Mouse (Mus musculus): ENCODE data around the gene Nfix. TPM values are rescaled to one million over a fixed set of nuclear protein-coding genes. Genes with fewer than 3 reads are reported as not detected.

The Nfix gene
- polyA plus RNA-seq, 1 experiment, result 1.2 TPM

GRCm38 (mm10) chr8:84743517-84744420 lies 56.4 kb downstream of the Nfix start:
- no peak overlapping the region for H3K9ac ChIP-seq (ENCODE audit: low read depth, poor library complexity, severe bottlenecking)
- TF ChIP-seq CTCF (IDR thresholded peaks at IDR 0.05; ENCODE audit: low read depth, low read length), result no peak
- TF ChIP-seq EP300 (IDR thresholded peaks at IDR 0.05; ENCODE audit: insufficient read depth, low read depth, low read length), result no peak
- no peak for TF ChIP-seq POLR2A (IDR thresholded peaks at IDR 0.05; ENCODE audit: insufficient read depth, low read length)
- H3K9me3 ChIP-seq (replicated peaks; ENCODE audit: control insufficient read depth, insufficient read depth, low read length, poor library complexity, severe bottlenecking), result no peaks in the 10 kb centered on the region
- no peak overlapping the region for H3K27ac ChIP-seq (ENCODE audit: insufficient read depth, low read length)
- no peak overlapping the region for H3K4me3 ChIP-seq (ENCODE audit: low read depth, low read length)
- peaks cover 8% of the 10 kb centered on the region for H3K4me1 ChIP-seq (ENCODE audit: control insufficient read depth, insufficient read depth, low read length)
- no peaks in the 10 kb centered on the region for H3K36me3 ChIP-seq (ENCODE audit: control insufficient read depth, insufficient read depth, low read length, poor library complexity, severe bottlenecking)
- no peaks in the 10 kb centered on the region for H3K27me3 ChIP-seq (ENCODE audit: control insufficient read depth, insufficient read depth, low read length, poor library complexity, severe bottlenecking)

- H3K9me3 ChIP-seq (replicated peaks; ENCODE audit: control insufficient read depth, insufficient read depth, low read length, poor library complexity, severe bottlenecking), result no peaks in the 10 kb centered on the region
- H3K9ac ChIP-seq (ENCODE audit: low read depth, poor library complexity, severe bottlenecking), result peak overlapping the region; percentile 40
- peaks cover 8% of the 10 kb centered on the region for H3K4me1 ChIP-seq (ENCODE audit: control insufficient read depth, insufficient read depth, low read length)
- peak overlapping the region; percentile 19 for H3K4me3 ChIP-seq (ENCODE audit: low read depth, low read length)
- no peaks in the 10 kb centered on the region for H3K36me3 ChIP-seq (ENCODE audit: control insufficient read depth, insufficient read depth, low read length, poor library complexity, severe bottlenecking)
- no peaks in the 10 kb centered on the region for H3K27me3 ChIP-seq (ENCODE audit: control insufficient read depth, insufficient read depth, low read length, poor library complexity, severe bottlenecking)
- H3K27ac ChIP-seq (ENCODE audit: insufficient read depth, low read length), result no peak overlapping the region
- TF ChIP-seq POLR2A (IDR thresholded peaks at IDR 0.05; ENCODE audit: insufficient read depth, low read length) (no peak), EP300 (IDR thresholded peaks at IDR 0.05; ENCODE audit: insufficient read depth, low read depth, low read length) (no peak), CTCF (IDR thresholded peaks at IDR 0.05; ENCODE audit: low read depth, low read length) (no peak)
Measured at GRCm38 (mm10) chr8:84743054-84743415, 57.1 kb downstream of the Nfix start.

- peaks cover 8% of the 10 kb centered on the region for H3K4me1 ChIP-seq (ENCODE audit: control insufficient read depth, insufficient read depth, low read length)
- no peaks in the 10 kb centered on the region for H3K27me3 ChIP-seq (ENCODE audit: control insufficient read depth, insufficient read depth, low read length, poor library complexity, severe bottlenecking)
- H3K36me3 ChIP-seq (ENCODE audit: control insufficient read depth, insufficient read depth, low read length, poor library complexity, severe bottlenecking), result no peaks in the 10 kb centered on the region
- H3K9me3 ChIP-seq (replicated peaks; ENCODE audit: control insufficient read depth, insufficient read depth, low read length, poor library complexity, severe bottlenecking), result no peaks in the 10 kb centered on the region
- TF ChIP-seq EP300 (IDR thresholded peaks at IDR 0.05; ENCODE audit: insufficient read depth, low read depth, low read length) (no peak), CTCF (IDR thresholded peaks at IDR 0.05; ENCODE audit: low read depth, low read length) (no peak), POLR2A (IDR thresholded peaks at IDR 0.05; ENCODE audit: insufficient read depth, low read length) (no peak)
- no peak overlapping the region for H3K27ac ChIP-seq (ENCODE audit: insufficient read depth, low read length)
- H3K4me3 ChIP-seq (ENCODE audit: low read depth, low read length), result peak overlapping the region; percentile 19
- peak overlapping the region; percentile 40 for H3K9ac ChIP-seq (ENCODE audit: low read depth, poor library complexity, severe bottlenecking)
Measured at GRCm38 (mm10) chr8:84742171-84743053, 57.7 kb downstream of the Nfix start.

GRCm38 (mm10) chr8:84740895-84741843 lies 59.0 kb downstream of the Nfix start:
- H3K4me1 ChIP-seq (ENCODE audit: control insufficient read depth, insufficient read depth, low read length), result peaks cover 8% of the 10 kb centered on the region
- no peak overlapping the region for H3K9ac ChIP-seq (ENCODE audit: low read depth, poor library complexity, severe bottlenecking)
- H3K4me3 ChIP-seq (ENCODE audit: low read depth, low read length), result no peak overlapping the region
- H3K27ac ChIP-seq (ENCODE audit: insufficient read depth, low read length), result no peak overlapping the region
- no peaks in the 10 kb centered on the region for H3K9me3 ChIP-seq (replicated peaks; ENCODE audit: control insufficient read depth, insufficient read depth, low read length, poor library complexity, severe bottlenecking)
- H3K36me3 ChIP-seq (ENCODE audit: control insufficient read depth, insufficient read depth, low read length, poor library complexity, severe bottlenecking), result no peaks in the 10 kb centered on the region
- TF ChIP-seq CTCF (IDR thresholded peaks at IDR 0.05; ENCODE audit: low read depth, low read length), result no peak
- no peak for TF ChIP-seq EP300 (IDR thresholded peaks at IDR 0.05; ENCODE audit: insufficient read depth, low read depth, low read length)
- no peak for TF ChIP-seq POLR2A (IDR thresholded peaks at IDR 0.05; ENCODE audit: insufficient read depth, low read length)
- no peaks in the 10 kb centered on the region for H3K27me3 ChIP-seq (ENCODE audit: control insufficient read depth, insufficient read depth, low read length, poor library complexity, severe bottlenecking)

- TF ChIP-seq EP300 (IDR thresholded peaks at IDR 0.05; ENCODE audit: insufficient read depth, low read depth, low read length), result no peak
- TF ChIP-seq POLR2A (IDR thresholded peaks at IDR 0.05; ENCODE audit: insufficient read depth, low read length), result no peak
- TF ChIP-seq CTCF (IDR thresholded peaks at IDR 0.05; ENCODE audit: low read depth, low read length), result no peak
- Histone ChIP-seq H3K36me3 (ENCODE audit: control insufficient read depth, insufficient read depth, low read length, poor library complexity, severe bottlenecking) (no peaks in the 10 kb centered on the region), H3K4me1 (ENCODE audit: control insufficient read depth, insufficient read depth, low read length) (peaks cover 6% of the 10 kb centered on the region), H3K9ac (ENCODE audit: low read depth, poor library complexity, severe bottlenecking) (no peak overlapping the region), H3K9me3 (replicated peaks; ENCODE audit: control insufficient read depth, insufficient read depth, low read length, poor library complexity, severe bottlenecking) (no peaks in the 10 kb centered on the region), H3K27me3 (ENCODE audit: control insufficient read depth, insufficient read depth, low read length, poor library complexity, severe bottlenecking) (no peaks in the 10 kb centered on the region), H3K27ac (ENCODE audit: insufficient read depth, low read length) (no peak overlapping the region), H3K4me3 (ENCODE audit: low read depth, low read length) (no peak overlapping the region)
Measured at GRCm38 (mm10) chr8:84739401-84739742, 60.8 kb downstream of the Nfix start.

Data from ES-Bruce4 (cell line).